Mouse (Mus musculus) forebrain, embryonic 16.5 days (tissue): Measurements from ENCODE around the gene Myo16. TPM values are rescaled to one million over a fixed set of nuclear protein-coding genes. Genes with fewer than 3 reads are reported as not detected.

Source experiments
- ATAC-seq: fragments of 200-750 bp; cut with Nextera tagmentation; 2 replicates; pipeline ENCODE4 v1.8.0; 2017; ENCODE audit warnings: mild to moderate bottlenecking, moderate library complexity
- H3K27ac ChIP-seq: fragments of 300-500 bp; sonication (generic); 2 replicates; pipeline ENCODE4 v1.5.1; 2014; ENCODE audit warnings: low read length, control low read depth
- H3K27me3 ChIP-seq: fragments of 300-500 bp; sonication (generic); replicated peaks from 2 replicates; pipeline ENCODE4 v1.6.1; 2014; ENCODE audit warnings: low read length; ENCODE audit not compliant: control insufficient read depth, insufficient read depth
- H3K36me3 ChIP-seq: fragments of 300-500 bp; sonication (generic); 2 replicates; pipeline ENCODE4 v1.6.1; 2014; ENCODE audit not compliant: control insufficient read depth, insufficient read depth
- H3K4me1 ChIP-seq: fragments of 300-500 bp; sonication (generic); replicated peaks from 2 replicates; pipeline ENCODE4 v1.6.1; 2014; ENCODE audit warnings: low read length; ENCODE audit not compliant: control insufficient read depth, insufficient read depth
- H3K4me2 ChIP-seq: fragments of 300-500 bp; sonication (generic); 2 replicates; pipeline ENCODE4 v1.6.1; 2014; ENCODE audit warnings: mild to moderate bottlenecking, low read length, control low read depth
- H3K4me3 ChIP-seq: fragments of 300-500 bp; sonication (generic); replicated peaks from 2 replicates; pipeline ENCODE4 v1.5.1; 2014; ENCODE audit warnings: mild to moderate bottlenecking, low read length, control low read depth
- H3K9ac ChIP-seq: fragments of 300-500 bp; sonication (generic); replicated peaks from 2 replicates; pipeline ENCODE4 v1.6.1; 2014; ENCODE audit warnings: low read depth, low read length, control low read depth
- H3K9me3 ChIP-seq: fragments of 300-500 bp; sonication (generic); 2 replicates; pipeline ENCODE4 v1.6.1; 2016; ENCODE audit warnings: low read length; ENCODE audit not compliant: control insufficient read depth
- WGBS: fragments of 180-500 bp; shearing (Covaris S2); extraction: QIAGEN DNeasy Blood & Tissue Kit; methylation state at CpG from one replicate; pipeline ENCODE4 v1.1.7; 2014; 5-methylcytosine and 5-hydroxymethylcytosine counted together
- polyA plus RNA-seq: library from polyadenylated mRNA; unstranded; fragments of >200 nt; fragmentation: Nextera tagmentation; extraction: Ambion mirVana; gene quantifications from 2 replicates; pipeline ENCODE4 v1.2.1, GENCODE M21; 2015

Myo16 gene
- 3.4 and 5.8 TPM in 2 replicates for polyA plus RNA-seq

GRCm38 (mm10) chr8:10153611-10154438 is at the start of gene Myo16:
TSS of gene Myo16 (plus strand) at chr8:10153911.
- H3K27ac ChIP-seq: no peak within 1 kb of the TSS
- no peaks in the 10 kb centered on the region for H3K9me3 ChIP-seq
- peak within 1 kb of the TSS; percentile 60 for H3K4me3 ChIP-seq
- H3K4me2 ChIP-seq: peak within 1 kb of the TSS; percentile 56
- peak; percentile 93 for ATAC-seq
- H3K9ac ChIP-seq: peak within 1 kb of the TSS; percentile 72
- peaks cover 10% of the 10 kb centered on the region for H3K4me1 ChIP-seq
- under 1% methylated on average over 53 of the region's 61 CpGs for WGBS
- no peaks in the 10 kb centered on the region for H3K36me3 ChIP-seq
- H3K27me3 ChIP-seq: no peaks in the 10 kb centered on the region

- no peak overlapping the region for H3K27ac ChIP-seq
- no peaks in the 10 kb centered on the region for H3K36me3 ChIP-seq
- H3K4me3 ChIP-seq: no peak overlapping the region
- no peaks in the 10 kb centered on the region for H3K27me3 ChIP-seq
- no peak overlapping the region for H3K4me2 ChIP-seq
- no peak overlapping the region for H3K9ac ChIP-seq
- 81% methylated on average over 8 of the region's 8 CpGs for WGBS
- H3K9me3 ChIP-seq: no peaks in the 10 kb centered on the region
- no peak for ATAC-seq
- no peaks in the 10 kb centered on the region for H3K4me1 ChIP-seq
Observed at GRCm38 (mm10) chr8:10108516-10109271, 45.0 kb upstream of the Myo16 start.

- Histone ChIP-seq H3K4me3 (no peak overlapping the region), H3K9me3 (no peaks in the 10 kb centered on the region)
- no peak for ATAC-seq
Observed at GRCm38 (mm10) chr8:10122749-10123148, 31.0 kb upstream of the Myo16 start.

GRCm38 (mm10) chr8:10123412-10123811 is 30.3 kb upstream of the Myo16 start:
- no peak overlapping the region for H3K4me3 ChIP-seq
- no peaks in the 10 kb centered on the region for H3K9me3 ChIP-seq
- no peak overlapping the region for H3K9ac ChIP-seq
- H3K27me3 ChIP-seq: no peaks in the 10 kb centered on the region
- H3K27ac ChIP-seq: no peak overlapping the region
- H3K36me3 ChIP-seq: no peaks in the 10 kb centered on the region
- H3K4me1 ChIP-seq: peaks cover 6% of the 10 kb centered on the region; the same call in 1 of the 2 replicates
- no peak for ATAC-seq
- 40% methylated on average over 2 of the region's 2 CpGs for WGBS
- H3K4me2 ChIP-seq: no peak overlapping the region

More at GRCm38 (mm10) chr8:10122749-10123148, 31.0 kb upstream of the Myo16 start:
- no peak overlapping the region for H3K4me2 ChIP-seq
- 71% methylated on average over 5 of the region's 5 CpGs for WGBS
- H3K9ac ChIP-seq: no peak overlapping the region
- peaks cover 6% of the 10 kb centered on the region; the same call in 1 of the 2 replicates for H3K4me1 ChIP-seq
- no peaks in the 10 kb centered on the region for H3K36me3 ChIP-seq
- H3K27me3 ChIP-seq: no peaks in the 10 kb centered on the region
- H3K27ac ChIP-seq: no peak overlapping the region

GRCm38 (mm10) chr8:10125684-10126083 is 28.0 kb upstream of the Myo16 start:
- H3K27ac ChIP-seq: no peak overlapping the region
- no peaks in the 10 kb centered on the region for H3K27me3 ChIP-seq
- H3K9me3 ChIP-seq: no peaks in the 10 kb centered on the region
- no peak for ATAC-seq
- 74% methylated on average over 4 of the region's 4 CpGs for WGBS
- H3K4me1 ChIP-seq: peaks cover 13% of the 10 kb centered on the region
- H3K9ac ChIP-seq: no peak overlapping the region
- H3K4me3 ChIP-seq: no peak overlapping the region
- H3K4me2 ChIP-seq: no peak overlapping the region
- H3K36me3 ChIP-seq: no peaks in the 10 kb centered on the region

GRCm38 (mm10) chr8:10130513-10131414 is 22.9 kb upstream of the Myo16 start:
- Histone ChIP-seq H3K9me3 (no peaks in the 10 kb centered on the region), H3K9ac (no peak overlapping the region; the same call in 1 of the 2 replicates), H3K4me1 (peaks cover 14% of the 10 kb centered on the region), H3K4me2 (peak overlapping the region; percentile 33), H3K27ac (no peak overlapping the region; the same call in 1 of the 2 replicates), H3K27me3 (no peaks in the 10 kb centered on the region), H3K36me3 (no peaks in the 10 kb centered on the region), H3K4me3 (no peak overlapping the region)
- 12% methylated on average over 15 of the region's 15 CpGs for WGBS
- peak; percentile 90 for ATAC-seq

GRCm38 (mm10) chr8:10139536-10139935 is 14.2 kb upstream of the Myo16 start:
- Histone ChIP-seq H3K4me2 (no peak overlapping the region), H3K9ac (no peak overlapping the region), H3K27me3 (no peaks in the 10 kb centered on the region), H3K4me3 (no peak overlapping the region), H3K4me1 (no peaks in the 10 kb centered on the region; the same call in 1 of the 2 replicates), H3K9me3 (no peaks in the 10 kb centered on the region), H3K27ac (no peak overlapping the region), H3K36me3 (no peaks in the 10 kb centered on the region)
- 32% methylated on average over 8 of the region's 8 CpGs for WGBS
- no peak for ATAC-seq

- Histone ChIP-seq H3K4me2 (no peak overlapping the region), H3K27ac (no peak overlapping the region), H3K4me3 (no peak overlapping the region), H3K9me3 (no peaks in the 10 kb centered on the region), H3K36me3 (no peaks in the 10 kb centered on the region), H3K27me3 (no peaks in the 10 kb centered on the region), H3K4me1 (no peaks in the 10 kb centered on the region; the same call in 1 of the 2 replicates), H3K9ac (no peak overlapping the region)
- WGBS: 75% methylated on average over 10 of the region's 10 CpGs
- ATAC-seq: no peak
Observed at GRCm38 (mm10) chr8:10143961-10144360, 9.8 kb upstream of the Myo16 start.
